Mouse (Mus musculus) CH12.LX (cell line): ENCODE measurements at regions not wholly inside any gene's neighbourhood (a gene's known extent, or its start where the extent isn't known, plus 50 kb on each side); places are given as distances from the start of the nearest gene placed in this dataset.

Experiments
- CTCF ChIP-seq, 2 experiments: IDR thresholded peaks in 1 of 2; conservative IDR thresholded peaks in 1 of 2; 2 replicates each; pipeline ENCODE4 v1.5.1; 2011 to 2012; ENCODE audit warnings: low read depth in 2 of 2, low read length in 2 of 2, improper control_type of control experiment in 1 of 2, inconsistent platforms in 1 of 2, mild to moderate bottlenecking in 1 of 2, moderate library complexity in 1 of 2
- EP300 ChIP-seq: IDR thresholded peaks from 2 replicates; pipeline ENCODE4 v1.6.1; 2011; ENCODE audit warnings: low read length, improper control_type of control experiment
- MAX ChIP-seq: IDR thresholded peaks from 2 replicates; pipeline ENCODE4 v1.6.1; 2011; ENCODE audit warnings: low read length, improper control_type of control experiment
- MXI1 ChIP-seq: IDR thresholded peaks from 2 replicates; pipeline ENCODE4 v1.6.1; 2011; ENCODE audit warnings: mild to moderate bottlenecking, low read depth, low read length, improper control_type of control experiment
- POLR2A ChIP-seq: IDR thresholded peaks from 2 replicates; pipeline ENCODE4 v1.6.1; 2011; ENCODE audit warnings: low read depth, mild to moderate bottlenecking, improper control_type of control experiment, low read length
- SIN3A ChIP-seq: IDR thresholded peaks from 2 replicates; pipeline ENCODE4 v1.6.1; 2012; ENCODE audit warnings: low read length, improper control_type of control experiment, inconsistent platforms
- SMC3 ChIP-seq: IDR thresholded peaks from 2 replicates; pipeline ENCODE4 v1.6.1; 2011; ENCODE audit warnings: low read depth, low read length, improper control_type of control experiment
- USF1 ChIP-seq: IDR thresholded peaks from 2 replicates; pipeline ENCODE4 v1.6.1; 2014; ENCODE audit warnings: low read depth, mild to moderate bottlenecking, inconsistent platforms, low read length, improper control_type of control experiment
- ZC3H11A ChIP-seq: IDR thresholded peaks from 2 replicates; pipeline ENCODE4 v1.6.1; 2012; ENCODE audit warnings: low read depth, mild to moderate bottlenecking, inconsistent platforms, low read length, improper control_type of control experiment
- ZMIZ1 ChIP-seq: IDR thresholded peaks from 2 replicates; pipeline ENCODE4 v1.6.1; 2012; ENCODE audit warnings: low read depth, mild to moderate bottlenecking, inconsistent platforms, low read length, improper control_type of control experiment
- ZNF384 ChIP-seq: IDR thresholded peaks from 2 replicates; pipeline ENCODE4 v1.6.1; 2012; ENCODE audit warnings: low read depth, low read length, improper control_type of control experiment, inconsistent platforms

GRCm38 (mm10) chr4:18744241-18744640, 861.0 kb upstream of the Gm12353 start:
- no peak for TF ChIP-seq POLR2A
- TF ChIP-seq ZC3H11A, result no peak
- TF ChIP-seq CTCF (conservative IDR thresholded peaks at IDR 0.05 in 1 of 2, IDR thresholded peaks at IDR 0.05 in 1 of 2; ENCODE audit: low read depth in 2 of 2, low read length in 2 of 2), result no peak
- no peak for TF ChIP-seq MXI1
- TF ChIP-seq USF1, result no peak
- TF ChIP-seq SIN3A, result no peak
- no peak for TF ChIP-seq EP300
- no peak for TF ChIP-seq ZMIZ1
- no peak for TF ChIP-seq MAX
- no peak for TF ChIP-seq ZNF384
- no peak for TF ChIP-seq SMC3
